Mouse (Mus musculus): ENCODE measurements around the gene Pttg1ip.

DNA sequence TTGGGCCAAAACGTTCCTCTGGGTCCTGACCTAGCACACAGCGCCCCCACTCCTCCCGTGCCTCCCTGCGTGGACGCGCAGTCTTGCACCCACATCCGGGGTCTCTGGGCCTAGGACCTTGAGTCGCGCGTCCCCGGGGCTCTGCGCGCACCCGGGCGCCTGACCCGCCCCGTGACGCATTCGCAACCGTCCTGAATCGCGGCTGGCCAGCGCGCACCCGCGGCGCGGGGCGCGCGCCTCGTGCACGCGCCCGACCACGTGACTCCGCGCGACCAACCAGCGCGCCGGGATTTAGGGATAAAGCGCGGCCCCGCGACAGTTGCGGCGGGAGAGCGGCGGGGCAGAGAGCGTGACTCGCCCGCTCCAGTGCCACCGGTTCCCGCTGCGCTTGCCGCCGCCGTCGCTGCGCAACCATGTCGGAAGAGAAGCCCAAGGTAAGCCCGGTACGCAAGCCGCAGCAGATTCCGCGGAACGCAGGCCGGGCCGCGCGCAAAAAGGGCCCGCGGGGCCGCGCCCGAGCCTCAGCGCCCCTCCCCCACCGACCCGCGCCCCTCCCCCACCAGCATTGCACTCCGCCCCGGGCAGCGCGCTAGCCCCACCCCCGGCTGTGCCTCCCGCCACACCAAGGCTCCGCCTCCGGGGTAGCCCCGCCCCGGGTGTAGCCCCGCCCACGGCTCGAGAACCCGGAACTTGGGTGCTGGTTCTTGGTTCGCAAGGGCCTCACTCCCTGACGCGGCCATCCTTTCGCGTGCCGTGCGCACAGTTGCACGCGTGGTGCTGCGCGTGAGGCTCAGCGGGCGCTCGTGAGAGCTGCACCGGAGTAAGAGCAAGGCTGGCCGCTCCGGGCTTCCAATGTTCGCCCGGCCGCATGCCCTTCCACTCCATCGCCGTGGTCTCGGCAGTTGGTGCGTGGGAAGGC lies 24.6 kb downstream of the Pttg1ip start, which contains the start of the genes Sumo3 and Gm49325:
- no peak for TF ChIP-seq GATA1 (IDR thresholded peaks at IDR 0.05; ENCODE audit: borderline replicate concordance, low read length)
- no peak for TF ChIP-seq FLI1 (IDR thresholded peaks at IDR 0.05; ENCODE audit: low read length)
